Mouse (Mus musculus) ES-Bruce4 (cell line): ENCODE results near the gene Dnajb6.

ENCODE experiments used
- CTCF ChIP-seq: IDR thresholded peaks from one replicate; pipeline ENCODE4 v1.8.1; 2011; ENCODE audit warnings: low read depth, low read length
- EP300 ChIP-seq: IDR thresholded peaks from 2 replicates; pipeline ENCODE4 v1.6.1; 2011; ENCODE audit warnings: low read depth, low read length; ENCODE audit not compliant: insufficient read depth

GRCm38 (mm10) chr5:29751306-29751705 is 15.8 kb downstream of the Dnajb6 start:
- no peak for TF ChIP-seq CTCF
- TF ChIP-seq EP300 = no peak
